Mouse (Mus musculus) embryo, embryonic 11 days (tissue): ENCODE measurements around the gene Pik3c2b.
A peak's percentile ranks its signal among the peaks of the same experiment; 100 is the strongest.
"Not testable (repeated sequence)": the region's sequence is repeated elsewhere in the genome, so short reads cannot be mapped to it uniquely, and the experiment has no call there.

Source experiments
- DNase-seq: peaks from one replicate; pipeline ENCODE4 v3.0.0-alpha.2; 2015

Gene Pik3c2b

DNA sequence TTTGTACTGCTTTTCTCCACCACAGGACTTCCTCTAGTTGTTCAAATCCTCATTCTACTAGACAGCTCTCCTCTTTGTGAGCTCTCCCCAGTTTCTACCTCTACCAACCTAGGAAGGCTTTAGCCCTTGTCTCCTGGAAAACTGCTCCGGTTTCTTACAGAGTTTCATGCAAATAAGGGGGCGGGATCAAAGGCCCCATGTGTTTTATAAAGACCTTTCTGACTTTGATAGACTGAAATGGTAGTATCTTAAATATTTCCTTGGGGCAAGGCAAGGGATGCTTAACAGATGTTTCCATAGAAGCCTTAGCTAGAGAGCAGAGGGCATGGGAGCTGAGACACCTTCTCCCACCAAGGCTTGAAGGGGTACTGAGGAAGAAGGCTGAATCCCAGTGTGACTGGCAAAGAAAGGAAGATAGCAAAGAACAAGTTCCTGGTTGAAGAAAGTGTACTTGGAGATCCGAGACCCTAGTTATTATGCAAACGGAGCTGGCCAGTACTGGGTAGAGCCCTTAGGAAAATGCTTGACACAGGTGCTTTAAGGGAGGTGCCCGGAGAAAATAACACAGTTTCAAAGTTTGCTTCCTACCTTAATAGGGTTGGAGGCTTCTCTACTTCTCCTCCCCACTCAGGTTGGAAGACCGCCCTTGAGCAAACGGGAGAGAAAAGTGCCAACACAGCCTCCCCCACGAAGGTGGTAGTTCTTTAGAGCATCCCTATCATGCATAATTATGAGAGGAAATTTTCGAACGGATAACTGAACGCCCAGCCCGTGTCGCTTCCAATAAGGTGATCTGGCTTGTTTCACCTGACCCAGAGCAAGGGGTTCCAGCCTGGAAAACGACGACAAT lies at the start of gene Pik3c2b:
TSS of gene Pik3c2b (plus strand) at position 657 of the 850 bp plus-strand sequence.
- DNase-seq = peak; percentile 33

DNA sequence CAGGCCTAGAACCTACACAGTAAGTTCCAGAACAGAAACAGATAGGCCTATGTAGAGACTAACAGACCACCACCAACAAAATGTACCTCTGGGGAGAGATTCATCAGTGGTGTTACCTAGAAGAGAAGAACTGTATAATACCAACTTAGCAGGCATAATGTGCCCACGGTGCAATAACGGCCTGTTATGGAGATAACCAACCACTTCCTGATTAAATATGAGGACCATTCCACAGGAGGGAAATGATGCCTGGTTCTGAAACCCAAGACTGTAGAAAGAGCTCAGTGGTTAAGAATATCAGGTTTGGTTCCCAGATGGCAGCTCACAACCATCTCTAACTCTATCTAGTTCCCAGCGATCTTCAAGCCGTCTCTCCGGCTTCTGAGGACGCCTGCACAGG lies 45.1 kb upstream of the Pik3c2b start:
- DNase-seq = no peak

DNA sequence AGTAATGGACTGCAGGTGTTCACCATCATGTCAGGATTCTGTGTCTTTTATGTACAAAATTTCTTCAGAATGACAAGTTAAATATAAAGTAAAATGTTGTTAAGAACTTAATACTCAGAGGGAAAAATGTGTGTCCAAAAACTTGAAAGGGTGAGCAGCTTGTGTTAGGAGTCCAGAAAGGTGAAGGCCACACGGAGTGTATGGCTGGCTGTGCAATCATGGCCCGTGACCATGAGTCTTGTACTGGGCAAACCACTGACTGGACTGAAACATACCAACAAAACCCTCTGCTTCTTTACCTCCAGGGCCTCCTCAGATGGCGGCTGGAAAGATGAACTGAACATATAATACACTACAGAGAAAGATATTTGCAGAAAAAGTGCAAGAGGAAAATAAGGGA lies 38.9 kb upstream of the Pik3c2b start:
- DNase-seq = no peak

DNA sequence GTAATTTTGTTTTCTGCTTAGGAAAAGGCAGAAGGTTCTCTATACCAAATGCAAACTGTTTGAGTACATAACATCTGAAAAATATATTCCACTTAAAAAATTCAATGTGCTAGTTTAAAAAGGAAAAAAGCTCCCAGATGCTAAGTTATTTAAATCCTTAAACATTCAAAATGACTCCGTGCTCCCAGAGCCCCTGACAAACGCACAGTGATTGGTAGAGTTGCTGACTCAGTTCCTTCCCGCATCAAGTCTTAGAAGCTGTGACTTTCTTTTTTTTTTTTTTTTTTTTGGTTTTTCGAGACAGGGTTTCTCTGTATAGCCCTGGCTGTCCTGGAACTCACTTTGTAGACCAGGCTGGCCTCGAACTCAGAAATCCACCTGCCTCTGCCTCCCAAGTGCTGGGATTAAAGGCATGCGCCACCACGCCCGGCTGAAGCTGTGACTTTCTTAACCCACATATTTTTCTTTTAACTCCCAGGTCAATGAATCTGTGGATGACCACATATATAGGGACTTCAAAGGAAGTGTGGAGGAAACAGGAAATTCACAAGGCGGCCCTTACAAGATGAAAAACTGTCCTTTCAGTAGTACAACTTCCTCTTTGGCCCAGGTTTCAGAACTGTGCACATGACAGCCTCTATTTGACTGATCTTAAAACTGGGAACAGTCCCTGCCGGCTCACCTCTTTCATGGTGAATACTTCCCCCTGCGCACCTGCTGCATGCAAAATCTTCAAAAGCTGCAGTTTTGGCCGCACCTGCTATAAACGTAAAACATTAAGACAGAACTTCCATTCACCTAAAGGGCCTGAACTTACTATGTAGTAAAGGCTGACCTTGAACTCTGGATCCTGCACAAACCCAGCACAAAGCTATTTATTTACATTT lies 33.3 kb upstream of the Pik3c2b start:
- DNase-seq = no peak

DNA sequence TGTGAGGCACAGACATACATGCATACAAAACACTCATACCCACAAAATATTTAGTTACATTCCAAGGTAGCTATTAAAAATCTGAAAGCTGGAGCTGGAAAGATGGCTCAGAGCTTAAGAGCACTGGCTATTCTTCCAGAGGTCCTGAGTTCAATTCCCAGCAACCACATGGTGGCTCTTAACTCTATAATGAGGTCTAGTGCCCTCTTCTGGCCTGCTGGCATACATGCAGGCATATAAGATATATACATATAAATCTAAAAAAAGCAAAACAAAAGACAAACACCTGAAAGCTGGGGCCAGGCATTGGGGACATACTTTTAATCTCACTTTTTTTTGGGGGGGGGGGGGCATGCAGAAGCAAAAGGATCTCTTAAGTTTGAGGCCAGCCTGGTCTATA lies 32.1 kb upstream of the Pik3c2b start:
- peak; percentile 19 for DNase-seq

DNA sequence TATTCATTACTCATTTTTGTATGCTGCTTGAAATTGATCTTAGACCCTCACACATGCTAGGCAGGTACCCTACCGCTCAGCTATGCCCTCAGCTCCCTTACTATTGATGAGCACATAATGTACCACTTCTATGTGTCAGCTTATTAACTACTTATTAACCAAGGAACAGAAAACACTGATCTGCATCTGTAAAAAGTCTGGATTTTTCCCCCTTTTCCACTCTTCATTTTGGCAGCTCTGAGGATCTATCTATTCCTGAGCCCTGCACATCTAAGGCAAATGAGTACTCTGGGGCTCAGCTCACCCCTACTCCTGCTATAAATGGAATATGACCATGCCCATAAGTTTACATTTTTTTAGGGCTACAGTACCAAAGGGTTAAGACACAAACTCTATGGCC lies 31.3 kb upstream of the Pik3c2b start:
- no peak for DNase-seq

DNA sequence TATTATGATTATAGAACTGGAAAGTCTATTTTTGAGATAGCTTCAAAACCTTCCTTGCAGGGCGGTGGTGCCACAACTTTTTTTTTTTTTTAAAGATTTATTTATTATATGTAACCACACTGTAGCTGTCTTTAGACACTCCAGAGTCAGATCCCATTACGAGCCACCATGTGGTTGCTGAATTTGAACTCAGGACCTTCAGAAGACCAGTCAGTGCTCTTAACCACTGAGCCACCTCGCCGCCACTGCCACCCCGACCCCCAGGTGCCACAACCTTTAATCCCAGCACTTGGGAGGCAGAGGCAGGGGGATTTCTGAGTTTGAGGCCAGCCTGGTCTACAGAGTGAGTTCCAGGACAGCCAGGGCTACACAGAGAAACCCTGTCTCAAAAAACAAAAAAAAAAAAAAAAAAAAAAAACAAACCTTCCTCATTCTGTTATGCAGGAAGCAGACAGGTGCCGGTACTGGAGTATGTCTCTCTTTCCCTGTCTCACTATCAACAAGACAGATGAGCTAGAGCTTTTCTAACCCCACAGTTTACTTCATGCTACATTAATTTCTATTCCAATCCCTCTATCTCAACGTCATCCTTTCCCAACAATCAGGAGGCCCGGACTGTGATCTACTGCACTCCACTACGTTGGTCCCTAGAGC lies 28.6 kb upstream of the Pik3c2b start:
- DNase-seq = no peak

DNA sequence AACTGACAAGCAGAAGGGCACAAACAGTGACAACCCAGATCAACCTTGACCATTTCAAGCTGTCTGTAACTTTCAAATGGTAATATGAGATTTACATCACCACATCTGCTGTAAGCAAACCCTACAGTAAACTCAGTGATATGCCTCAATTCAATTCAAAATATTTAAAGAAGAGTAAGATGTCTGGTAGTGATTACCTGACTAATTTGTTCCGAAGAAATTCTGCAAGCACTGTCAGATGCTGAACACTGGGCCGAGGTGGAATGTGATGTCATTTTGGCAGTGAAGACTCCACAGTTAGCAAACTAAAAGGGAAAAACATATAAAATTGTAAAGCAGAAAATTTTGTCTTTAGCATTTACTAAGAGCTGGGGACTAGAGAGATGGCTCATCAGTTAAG lies 26.9 kb upstream of the Pik3c2b start:
- no peak for DNase-seq

DNA sequence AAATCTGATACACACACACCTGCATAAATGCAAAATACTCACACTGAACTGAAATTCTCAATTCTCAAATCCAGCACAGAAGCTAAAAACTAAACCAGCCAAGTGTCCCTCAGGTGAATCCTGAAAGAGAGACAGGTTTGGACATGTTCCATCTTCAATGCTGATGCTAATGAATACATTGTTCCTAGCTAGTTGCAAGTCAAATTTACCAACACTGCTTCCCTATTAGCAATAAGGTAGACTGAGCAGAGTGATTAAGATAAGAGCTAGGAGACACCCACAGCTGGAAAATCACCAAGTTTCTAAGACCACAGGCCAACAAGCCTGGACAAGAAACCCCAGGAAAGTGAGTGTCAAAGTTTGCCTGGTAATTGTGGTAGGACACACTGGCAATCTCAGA lies 26.2 kb upstream of the Pik3c2b start:
- no peak for DNase-seq

DNA sequence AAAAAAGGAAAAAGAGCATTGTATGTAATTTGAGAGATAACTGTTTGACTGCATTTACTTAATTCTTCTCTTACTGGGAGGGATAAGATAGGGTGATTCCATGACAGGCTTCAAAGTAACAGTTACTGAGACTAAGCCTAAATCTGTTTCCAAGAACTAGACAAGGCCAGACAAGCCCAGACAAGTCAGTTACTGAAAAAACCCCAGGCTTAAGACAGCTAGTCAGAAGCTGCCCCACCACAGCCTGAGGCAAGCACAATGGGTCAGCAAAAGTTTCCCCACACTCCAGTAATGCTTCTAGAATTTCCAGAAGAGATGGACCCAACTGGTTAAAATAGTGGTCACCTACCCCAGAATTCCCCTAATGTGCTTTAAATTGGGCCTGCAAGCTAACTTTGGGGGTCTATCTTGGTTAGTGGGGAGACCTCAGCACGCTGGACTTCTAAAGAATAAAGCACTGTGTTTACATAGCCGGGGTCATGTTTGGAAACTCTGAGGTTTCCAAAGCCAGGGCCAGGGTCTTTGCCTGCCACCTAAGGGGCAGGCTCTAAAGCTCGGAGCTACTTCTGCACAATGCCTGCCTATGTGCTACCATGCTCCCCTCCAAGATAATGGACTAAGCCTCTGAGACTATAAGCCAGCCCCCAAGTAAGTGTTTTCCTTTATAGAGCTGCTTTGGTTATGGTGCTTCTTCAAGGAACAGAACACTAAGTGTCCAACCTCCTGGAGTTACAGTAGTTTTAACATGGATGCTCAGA lies 25.2 kb upstream of the Pik3c2b start:
- no peak for DNase-seq

DNA sequence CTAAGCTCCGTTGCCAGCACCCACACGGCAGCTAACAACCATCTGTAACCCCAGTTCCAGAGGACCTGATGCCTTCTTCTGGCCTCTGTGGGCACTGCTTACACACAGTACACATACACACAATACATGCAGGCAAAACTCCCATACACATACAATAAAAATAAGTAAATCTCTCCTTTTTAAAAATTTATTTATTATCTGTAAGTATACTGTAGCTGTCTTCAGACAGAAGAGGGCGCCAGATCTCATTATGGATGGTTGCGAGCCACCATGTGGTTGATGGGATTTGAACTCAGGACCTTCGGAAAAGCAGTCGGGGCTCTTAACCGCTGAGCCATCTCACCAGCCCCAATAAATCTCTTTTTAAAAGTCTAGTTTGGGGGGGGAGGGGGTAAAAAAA lies 24.1 kb upstream of the Pik3c2b start:
- no peak for DNase-seq

DNA sequence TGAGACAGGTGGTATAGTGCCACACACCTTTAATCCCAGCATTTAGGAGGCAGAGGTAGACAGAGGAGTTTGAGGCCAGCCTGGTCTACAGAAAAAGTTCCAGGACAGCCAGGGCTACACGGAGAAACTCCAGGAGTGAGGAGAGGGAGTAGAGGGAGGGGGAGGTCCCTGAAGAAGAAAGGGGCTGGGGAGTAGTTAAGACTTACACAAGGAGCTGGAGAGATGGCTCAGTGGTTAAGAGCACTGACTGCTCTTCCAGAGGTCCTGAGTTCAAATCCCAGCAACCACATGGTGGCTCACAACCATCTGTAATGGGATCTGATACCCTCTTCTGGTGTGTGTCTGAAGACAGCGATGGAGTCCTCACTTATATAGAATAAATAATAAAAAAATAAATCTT lies 23.5 kb upstream of the Pik3c2b start:
- not testable (repeated sequence) for DNase-seq

DNA sequence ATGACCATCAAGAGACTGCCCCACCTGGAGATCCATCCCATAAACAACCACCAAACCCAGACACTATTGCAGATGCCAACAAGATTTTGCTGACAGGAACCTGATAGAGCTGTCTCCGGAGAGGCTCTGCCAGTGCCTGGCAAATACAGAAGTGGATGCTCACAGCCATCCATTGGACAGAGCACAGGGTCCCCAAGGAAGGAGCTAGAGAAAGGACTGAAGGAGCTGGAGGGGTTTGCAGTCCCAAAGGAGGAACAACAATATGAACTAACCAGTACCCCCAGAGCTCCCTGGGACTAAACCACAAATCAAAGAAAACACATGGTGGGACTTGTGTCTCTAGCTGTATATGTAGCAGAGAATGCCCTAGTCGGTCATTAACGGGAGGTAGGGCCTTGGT lies 21.7 kb upstream of the Pik3c2b start:
- DNase-seq = not testable (repeated sequence)

DNA sequence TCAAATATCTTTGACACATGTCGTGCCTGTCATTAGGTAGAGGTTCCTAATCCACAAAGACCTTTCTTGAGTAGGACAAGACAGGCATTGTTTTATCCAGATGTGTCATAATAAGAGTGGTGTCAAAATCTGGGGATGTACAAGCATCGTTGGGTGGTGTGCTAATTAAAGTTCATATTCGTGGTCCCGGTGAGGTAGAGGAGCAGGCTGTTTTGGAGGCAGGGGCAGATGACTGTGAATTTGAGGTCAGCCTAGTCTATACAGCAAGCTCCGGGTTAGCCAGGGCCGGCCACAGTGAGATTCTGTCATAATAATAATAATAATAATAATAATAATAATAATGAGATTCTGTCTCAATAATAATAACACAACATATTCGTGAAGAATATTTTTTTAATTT lies 21.0 kb upstream of the Pik3c2b start:
- DNase-seq = no peak

DNA sequence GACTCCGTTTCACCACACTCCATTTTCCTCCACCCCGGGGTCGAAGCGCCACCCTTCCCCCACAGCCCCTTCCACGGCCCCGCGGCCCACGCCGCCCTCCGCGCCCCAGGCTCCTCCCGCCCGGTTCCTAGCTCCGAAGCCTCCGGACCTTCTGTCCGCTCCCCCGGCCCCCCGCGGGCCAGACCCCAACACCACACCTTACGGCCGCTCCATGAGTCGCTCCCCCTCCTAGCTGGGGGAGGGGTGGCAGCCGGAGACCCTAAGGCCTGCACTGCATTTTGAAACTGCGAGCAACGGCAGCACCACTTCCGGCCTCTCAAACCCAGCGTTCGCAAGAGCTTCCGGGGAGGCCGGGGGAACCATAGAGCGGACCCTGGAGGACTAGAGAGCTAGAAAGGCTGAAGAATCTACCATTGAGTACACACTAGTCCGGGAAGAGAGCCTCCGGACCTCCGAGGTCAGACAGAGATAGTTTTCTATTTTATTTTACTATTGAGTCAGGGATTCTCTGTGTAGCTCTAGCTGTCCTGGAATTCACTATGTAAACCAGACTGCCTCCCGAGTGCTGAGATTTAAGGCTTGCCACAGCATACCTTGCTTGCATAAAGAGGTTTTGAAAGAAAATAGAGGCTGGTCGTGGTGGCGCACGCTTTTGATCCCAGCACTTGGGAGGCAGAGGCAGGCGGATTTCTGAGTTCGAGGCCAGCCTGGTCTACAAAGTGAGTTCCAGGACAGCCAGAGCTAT lies 20.2 kb upstream of the Pik3c2b start:
- peak; percentile 96 for DNase-seq

DNA sequence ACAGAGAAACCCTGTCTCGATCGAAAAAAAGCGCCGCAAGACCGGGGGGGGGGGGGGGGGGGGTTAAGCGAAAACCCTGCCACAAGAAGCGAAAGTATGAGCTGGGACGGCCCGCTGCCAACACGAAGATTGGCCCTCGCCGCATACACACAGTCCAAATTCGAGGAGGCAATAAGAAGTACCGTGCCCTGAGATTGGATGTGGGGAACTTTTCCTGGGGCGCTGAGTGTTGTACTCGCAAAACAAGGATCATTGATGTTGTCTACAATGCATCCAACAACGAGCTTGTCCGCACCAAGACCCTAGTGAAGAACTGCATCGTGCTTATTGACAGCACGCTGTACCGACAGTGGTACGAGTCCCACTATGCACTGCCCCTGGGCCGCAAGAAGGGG lies 19.7 kb upstream of the Pik3c2b start:
- DNase-seq = not testable (repeated sequence)

DNA sequence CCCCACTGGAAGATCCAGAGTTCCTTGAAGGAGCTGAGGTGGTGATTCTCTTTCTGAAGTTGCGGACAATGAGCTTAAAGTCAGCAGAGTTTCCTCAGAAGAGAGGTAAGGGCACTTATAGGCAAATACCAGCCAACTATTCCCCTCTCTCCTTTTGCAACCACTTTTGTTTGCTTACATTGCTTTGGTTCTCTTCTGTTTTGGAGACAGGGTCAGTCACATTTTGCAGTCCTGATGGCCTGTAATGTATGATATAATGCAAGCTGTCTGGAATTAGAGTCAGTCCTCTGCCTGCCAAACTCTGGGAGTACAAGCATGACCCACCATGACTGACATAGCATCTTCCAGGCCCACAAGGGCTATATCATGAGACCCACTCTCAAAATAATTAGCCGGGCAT lies 18.3 kb upstream of the Pik3c2b start:
- no peak for DNase-seq

DNA sequence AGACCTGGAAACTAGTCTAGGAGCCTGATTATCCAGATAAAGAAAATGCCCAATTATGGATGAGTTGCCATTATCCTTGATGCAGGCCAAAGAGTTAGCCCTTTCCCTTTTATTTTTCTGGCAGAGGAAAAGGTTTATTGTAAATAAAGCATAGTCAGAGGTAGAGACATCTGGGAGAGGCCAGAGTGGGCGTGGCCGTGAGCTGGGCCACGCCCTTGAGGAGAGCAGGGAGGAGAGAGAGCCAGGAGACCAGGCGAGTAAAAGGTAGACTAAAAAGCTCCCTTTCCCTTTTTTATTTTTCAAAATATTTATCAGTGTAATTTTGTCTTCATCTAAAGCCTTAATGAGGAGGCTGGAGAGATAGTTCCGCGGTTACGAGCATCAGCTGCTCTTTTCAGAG lies 17.5 kb upstream of the Pik3c2b start:
- no peak for DNase-seq

DNA sequence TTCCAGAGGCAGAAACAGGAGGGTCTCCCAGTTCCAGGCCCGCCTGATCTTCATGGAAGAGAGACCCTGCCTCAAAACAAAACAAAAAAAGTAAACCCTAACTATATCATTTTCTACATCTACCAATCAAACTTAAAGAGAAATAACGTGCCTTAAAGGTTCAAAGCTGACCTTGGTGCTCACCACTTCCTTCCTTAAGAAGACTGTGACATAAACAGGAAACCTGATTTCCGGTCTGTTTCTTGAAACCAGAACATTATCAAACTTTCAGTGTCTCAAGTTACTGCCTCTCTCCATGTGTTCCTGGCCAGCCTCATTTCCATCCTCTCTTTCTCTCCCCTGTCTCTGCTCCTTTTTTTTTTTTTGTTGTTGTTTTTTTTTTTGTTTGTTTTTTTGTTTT lies 15.7 kb upstream of the Pik3c2b start:
- DNase-seq = no peak

DNA sequence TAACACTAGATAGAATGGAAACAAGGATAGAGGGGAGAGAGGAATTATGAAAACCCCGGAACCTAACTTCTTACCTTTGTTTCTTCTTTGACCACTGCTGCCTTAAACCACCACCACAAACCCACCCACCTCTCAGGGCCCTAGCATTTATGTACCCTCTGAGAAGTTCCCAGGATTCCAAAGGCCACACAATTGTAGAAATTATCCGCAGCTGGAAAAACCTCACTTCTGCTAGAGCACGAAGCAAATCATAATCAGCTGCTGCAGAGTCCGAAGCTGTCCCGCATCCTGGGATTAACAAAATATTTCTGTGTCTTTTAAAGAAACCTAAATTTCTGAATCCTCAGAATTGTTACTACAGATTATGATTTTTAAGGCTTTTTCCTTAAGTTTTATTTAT lies 15.0 kb upstream of the Pik3c2b start, which contains the start of gene Mdm4:
TSS of gene Mdm4 (minus strand) at position 101 of the 400 bp plus-strand sequence.
- no peak for DNase-seq

DNA sequence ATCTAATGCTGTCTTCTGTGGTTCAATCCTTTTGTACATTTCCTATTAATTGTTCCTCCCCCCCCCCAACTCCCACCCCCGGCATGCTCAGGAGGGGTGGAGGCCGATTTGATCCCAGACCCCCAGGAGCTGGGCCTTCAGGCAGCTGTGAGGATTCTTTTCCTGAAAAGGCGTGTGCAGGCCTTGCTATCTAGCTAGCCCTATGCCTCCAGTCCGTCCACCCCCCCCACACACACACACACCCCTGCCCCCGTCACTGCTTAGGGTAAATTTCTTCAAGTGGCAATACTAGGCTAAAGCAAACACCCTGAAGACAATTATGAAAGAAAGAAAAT lies 12.5 kb upstream of the Pik3c2b start:
- DNase-seq = no peak
